Mouse (Mus musculus) hindbrain, postnatal 0 days (tissue): ENCODE data around the gene Rnf144b. TPM values are rescaled to one million over a fixed set of nuclear protein-coding genes. Genes with fewer than 3 reads are reported as not detected.
A peak's percentile ranks its signal among the peaks of the same experiment; 100 is the strongest.

Experiments
- ATAC-seq: fragments of 200-750 bp; cut with Nextera tagmentation; 2 replicates; pipeline ENCODE4 v1.8.0; 2017; ENCODE audit warnings: mild to moderate bottlenecking, moderate TSS enrichment, moderate library complexity
- DNase-seq: peaks from one replicate; pipeline ENCODE4 v3.0.0-alpha.2; 2015; ENCODE audit warnings: low spot score
- H3K27ac ChIP-seq: fragments of 300-500 bp; sonication (generic); 2 replicates; pipeline ENCODE4 v1.5.1; 2014; ENCODE audit warnings: mild to moderate bottlenecking
- H3K27me3 ChIP-seq: fragments of 300-500 bp; sonication (generic); 2 replicates; pipeline ENCODE4 v1.6.1; 2014; ENCODE audit warnings: low read length, mixed read lengths; ENCODE audit not compliant: insufficient read depth
- H3K36me3 ChIP-seq: fragments of 300-500 bp; sonication (generic); 2 replicates; pipeline ENCODE4 v1.6.1; 2014; ENCODE audit warnings: low read length, mixed read lengths; ENCODE audit not compliant: insufficient read depth
- H3K4me1 ChIP-seq: fragments of 300-500 bp; sonication (generic); 2 replicates; pipeline ENCODE4 v1.6.1; 2014; ENCODE audit warnings: antibody characterized with exemption, low read length, mixed read lengths; ENCODE audit not compliant: insufficient read depth
- H3K4me2 ChIP-seq: fragments of 300-500 bp; sonication (generic); 2 replicates; pipeline ENCODE4 v1.6.1; 2014; ENCODE audit warnings: low read depth, mild to moderate bottlenecking, low read length, moderate library complexity, mixed read lengths
- H3K4me3 ChIP-seq: fragments of 300-500 bp; sonication (generic); 2 replicates; pipeline ENCODE4 v1.5.1; 2014; ENCODE audit warnings: low read length
- H3K9ac ChIP-seq: fragments of 300-500 bp; sonication (generic); replicated peaks from 2 replicates; pipeline ENCODE4 v1.6.1; 2014; ENCODE audit warnings: mild to moderate bottlenecking, low read length, moderate library complexity, mixed read lengths
- H3K9me3 ChIP-seq: fragments of 300-500 bp; sonication (generic); 2 replicates; pipeline ENCODE4 v1.6.1; 2016; ENCODE audit warnings: low read length, mixed read lengths
- CTCF ChIP-seq: IDR thresholded peaks from 2 replicates; pipeline ENCODE4 v1.5.1; 2016; ENCODE audit warnings: antibody characterized with exemption, control low read depth, low read depth
- WGBS: fragments of 180-500 bp; shearing (Covaris S2); extraction: QIAGEN DNeasy Blood & Tissue Kit; methylation state at CpG from one replicate; pipeline ENCODE4 v1.1.7; 2014; 5-methylcytosine and 5-hydroxymethylcytosine counted together
- polyA plus RNA-seq: library from polyadenylated mRNA; unstranded; fragments of >200 nt; fragmentation: Nextera tagmentation; extraction: Ambion mirVana; gene quantifications from 2 replicates; pipeline ENCODE4 v1.2.1, GENCODE M21; 2015
- total RNA-seq: library from RNA; depleted of rRNA; stranded (reverse); fragments of >200 nt; gene quantifications from 2 replicates; pipeline ENCODE4 v1.2.3, GENCODE M21; 2014

Gene Rnf144b
- total and polyA plus RNA-seq, 2 experiments from 2014 or later = 1.7 to 2.7 TPM

GRCm38 (mm10) chr13:47223576-47224538 is 101.4 kb downstream of the Rnf144b start:
- H3K36me3 ChIP-seq = no peaks in the 10 kb centered on the region
- ATAC-seq (peak; percentile 84), DNase-seq (peak; percentile 66)
- 46% methylated on average over 18 of the region's 18 CpGs for WGBS
- H3K4me2 ChIP-seq = no peak overlapping the region
- no peak overlapping the region for H3K4me3 ChIP-seq
- TF ChIP-seq CTCF = no peak
- H3K9me3 ChIP-seq = no peaks in the 10 kb centered on the region
- no peaks in the 10 kb centered on the region for H3K27me3 ChIP-seq
- no peak overlapping the region for H3K9ac ChIP-seq
- H3K27ac ChIP-seq = peak overlapping the region; percentile 23; the same call in 1 of the 2 replicates
- H3K4me1 ChIP-seq = peaks cover 5% of the 10 kb centered on the region; the same call in 1 of the 2 replicates

- H3K27ac ChIP-seq = peak overlapping the region; percentile 45; the same call in 1 of the 2 replicates
- H3K4me1 ChIP-seq = peaks cover 5% of the 10 kb centered on the region; the same call in 1 of the 2 replicates
- ATAC-seq = peak; percentile 40; the same call in 1 of the 2 replicates
- WGBS = 32% methylated on average over 14 of the region's 14 CpGs
- no peak overlapping the region for H3K4me3 ChIP-seq
- H3K36me3 ChIP-seq = no peaks in the 10 kb centered on the region
- H3K4me2 ChIP-seq = no peak overlapping the region
- no peak for TF ChIP-seq CTCF
- no peaks in the 10 kb centered on the region for H3K9me3 ChIP-seq
- no peaks in the 10 kb centered on the region for H3K27me3 ChIP-seq
- DNase-seq = no peak
- H3K9ac ChIP-seq = no peak overlapping the region
Observed at GRCm38 (mm10) chr13:47224648-47225323, 102.3 kb downstream of the Rnf144b start.

- Histone ChIP-seq H3K36me3 (no peaks in the 10 kb centered on the region), H3K27ac (peak overlapping the region; percentile 45; the same call in 1 of the 2 replicates), H3K27me3 (no peaks in the 10 kb centered on the region), H3K4me3 (no peak overlapping the region), H3K4me2 (no peak overlapping the region), H3K9me3 (no peaks in the 10 kb centered on the region), H3K4me1 (peaks cover 5% of the 10 kb centered on the region; the same call in 1 of the 2 replicates), H3K9ac (no peak overlapping the region)
- 81% methylated on average over 3 of the region's 3 CpGs for WGBS
- no peak for TF ChIP-seq CTCF
- no peak for ATAC-seq
- DNase-seq = no peak
Observed at GRCm38 (mm10) chr13:47225324-47225697, 102.9 kb downstream of the Rnf144b start.

GRCm38 (mm10) chr13:47225802-47226201 is 103.3 kb downstream of the Rnf144b start:
- Histone ChIP-seq H3K27me3 (no peaks in the 10 kb centered on the region), H3K36me3 (no peaks in the 10 kb centered on the region), H3K9me3 (no peaks in the 10 kb centered on the region), H3K4me1 (peaks cover 5% of the 10 kb centered on the region; the same call in 1 of the 2 replicates), H3K4me3 (no peak overlapping the region), H3K9ac (no peak overlapping the region), H3K27ac (no peak overlapping the region), H3K4me2 (no peak overlapping the region)
- no peak for DNase-seq
- no peak for TF ChIP-seq CTCF
- WGBS = 83% methylated on average over 9 of the region's 9 CpGs
- ATAC-seq = no peak

- WGBS = 87% methylated on average over 5 of the region's 5 CpGs
- ATAC-seq (no peak), DNase-seq (no peak)
- Histone ChIP-seq H3K9me3 (no peaks in the 10 kb centered on the region), H3K36me3 (no peaks in the 10 kb centered on the region), H3K27ac (no peak overlapping the region), H3K27me3 (no peaks in the 10 kb centered on the region), H3K4me2 (no peak overlapping the region), H3K4me3 (no peak overlapping the region), H3K4me1 (peaks cover 5% of the 10 kb centered on the region; the same call in 1 of the 2 replicates), H3K9ac (no peak overlapping the region)
- TF ChIP-seq CTCF = 0 out of 2 replicates have a peak, but pooled peaks have one; percentile 2
Observed at GRCm38 (mm10) chr13:47226521-47226920, 104.1 kb downstream of the Rnf144b start.

- WGBS = 91% methylated on average over 8 of the region's 8 CpGs
- Histone ChIP-seq H3K36me3 (no peaks in the 10 kb centered on the region), H3K27me3 (no peaks in the 10 kb centered on the region), H3K4me3 (no peak overlapping the region), H3K27ac (no peak overlapping the region), H3K4me2 (no peak overlapping the region), H3K4me1 (peaks cover 5% of the 10 kb centered on the region; the same call in 1 of the 2 replicates), H3K9me3 (no peaks in the 10 kb centered on the region), H3K9ac (no peak overlapping the region)
- no peak for TF ChIP-seq CTCF
- no peak for DNase-seq
- ATAC-seq = no peak
Observed at GRCm38 (mm10) chr13:47228201-47228600, 105.7 kb downstream of the Rnf144b start.
